Mouse (Mus musculus) liver, adult 2 months (tissue): ENCODE measurements around the gene Ap1b1. TPM values are rescaled to one million over a fixed set of nuclear protein-coding genes. Genes with fewer than 3 reads are reported as not detected.

Experiments
- DNase-seq: peaks from one replicate; pipeline ENCODE4 v3.0.0-alpha.2; 2011; ENCODE audit warnings: low read depth, low spot score; ENCODE audit errors: extremely low read depth
- H3K27ac ChIP-seq: fragments of 200-500 bp; replicated peaks from 2 replicates; pipeline ENCODE4 v1.5.1; 2012; ENCODE audit warnings: low read depth, mild to moderate bottlenecking, control low read depth, inconsistent platforms, low read length; ENCODE audit not compliant: insufficient read depth
- H3K27me3 ChIP-seq: fragments of 200-500 bp; 2 replicates; pipeline ENCODE4 v1.6.1; 2012; ENCODE audit warnings: mild to moderate bottlenecking, moderate library complexity, low read length, inconsistent platforms; ENCODE audit not compliant: control insufficient read depth, insufficient read depth
- H3K36me3 ChIP-seq: fragments of 200-500 bp; 2 replicates; pipeline ENCODE4 v1.6.1; 2012; ENCODE audit warnings: low read length, inconsistent platforms; ENCODE audit not compliant: control insufficient read depth, insufficient read depth
- H3K4me1 ChIP-seq: fragments of 200-500 bp; 2 replicates; pipeline ENCODE4 v1.6.1; 2011; ENCODE audit warnings: low read length; ENCODE audit not compliant: control insufficient read depth, insufficient read depth
- H3K4me3 ChIP-seq: fragments of 200-500 bp; 2 replicates; pipeline ENCODE4 v1.5.1; 2011; ENCODE audit warnings: low read depth, mild to moderate bottlenecking, control low read depth, low read length, moderate library complexity; ENCODE audit not compliant: insufficient read depth
- H3K79me2 ChIP-seq: fragments of 200-500 bp; 2 replicates; pipeline ENCODE4 v1.6.1; 2012; ENCODE audit warnings: inconsistent platforms, mild to moderate bottlenecking, low read length, moderate library complexity; ENCODE audit not compliant: control insufficient read depth, insufficient read depth
- H3K9ac ChIP-seq: fragments of 200-500 bp; 2 replicates; pipeline ENCODE4 v1.6.1; 2012; ENCODE audit warnings: low read depth, mild to moderate bottlenecking, control low read depth, inconsistent platforms, low read length
- CTCF ChIP-seq: fragments of 200-500 bp; IDR thresholded peaks from 2 replicates; pipeline ENCODE4 v1.5.1; 2011; ENCODE audit warnings: low read depth, low read length, control low read depth
- POLR2A ChIP-seq: fragments of 200-500 bp; IDR thresholded peaks from 2 replicates; pipeline ENCODE4 v1.6.1; 2011; ENCODE audit warnings: low read length, control low read depth; ENCODE audit not compliant: insufficient read depth; ENCODE audit errors: extremely low read depth
- WGBS: fragments of 180-500 bp; shearing (Covaris S2); methylation state at CpG from one replicate; pipeline ENCODE4 v1.1.7; 2018; 5-methylcytosine and 5-hydroxymethylcytosine counted together
- polyA plus RNA-seq: library from polyadenylated mRNA; depleted of rRNA; stranded (reverse); fragments of >200 nt; gene quantifications from 2 replicates; pipeline ENCODE4 v1.2.3, GENCODE M21; 2012
- total RNA-seq: library from RNA; depleted of rRNA; stranded (reverse); fragments of >200 nt; gene quantifications from 2 replicates; pipeline ENCODE4 v1.2.3, GENCODE M21; 2014

Gene Ap1b1
- total and polyA plus RNA-seq, 2 experiments, result 30.1 to 48.8 TPM

- WGBS, result 94% methylated on average over 5 of the region's 5 CpGs
- Histone ChIP-seq H3K27ac (no peak overlapping the region), H3K4me3 (no peak overlapping the region), H3K4me1 (no peaks in the 10 kb centered on the region), H3K79me2 (no peaks in the 10 kb centered on the region), H3K9ac (no peak overlapping the region), H3K36me3 (peaks cover 20% of the 10 kb centered on the region), H3K27me3 (no peaks in the 10 kb centered on the region)
- no peak for TF ChIP-seq POLR2A
- no peak for TF ChIP-seq CTCF
- DNase-seq, result no peak
Observed at GRCm38 (mm10) chr11:5040585-5040984, 54.0 kb downstream of the Ap1b1 start.

- Histone ChIP-seq H3K27ac (no peak overlapping the region), H3K36me3 (peaks cover 16% of the 10 kb centered on the region), H3K79me2 (no peaks in the 10 kb centered on the region), H3K4me1 (no peaks in the 10 kb centered on the region), H3K27me3 (no peaks in the 10 kb centered on the region), H3K9ac (no peak overlapping the region), H3K4me3 (no peak overlapping the region)
- 89% methylated on average over 18 of the region's 18 CpGs for WGBS
- DNase-seq, result no peak
- TF ChIP-seq CTCF (no peak), POLR2A (no peak)
Observed at GRCm38 (mm10) chr11:5041144-5041780, 54.6 kb downstream of the Ap1b1 start.

- Histone ChIP-seq H3K9ac (no peak overlapping the region), H3K4me3 (no peak overlapping the region), H3K79me2 (no peaks in the 10 kb centered on the region), H3K36me3 (peaks cover 9% of the 10 kb centered on the region), H3K4me1 (no peaks in the 10 kb centered on the region), H3K27me3 (no peaks in the 10 kb centered on the region), H3K27ac (no peak overlapping the region)
- WGBS, result 87% methylated on average over 8 of the region's 8 CpGs
- TF ChIP-seq CTCF (no peak), POLR2A (no peak)
- DNase-seq, result no peak
Observed at GRCm38 (mm10) chr11:5042645-5043381, 56.2 kb downstream of the Ap1b1 start.

GRCm38 (mm10) chr11:5046321-5046926 is 59.8 kb downstream of the Ap1b1 start:
- DNase-seq, result no peak
- WGBS, result 62% methylated on average over 12 of the region's 12 CpGs
- no peak overlapping the region for H3K27ac ChIP-seq
- no peak overlapping the region for H3K4me3 ChIP-seq
- H3K36me3 ChIP-seq, result peaks cover 5% of the 10 kb centered on the region; the same call in 1 of the 2 replicates
- no peak overlapping the region for H3K9ac ChIP-seq
- no peaks in the 10 kb centered on the region for H3K79me2 ChIP-seq
- TF ChIP-seq POLR2A (no peak), CTCF (no peak)
- H3K27me3 ChIP-seq, result no peaks in the 10 kb centered on the region
- H3K4me1 ChIP-seq, result no peaks in the 10 kb centered on the region

GRCm38 (mm10) chr11:5051629-5052028 is 65.0 kb downstream of the Ap1b1 start:
- H3K4me3 ChIP-seq, result no peak overlapping the region
- 94% methylated on average over 10 of the region's 10 CpGs for WGBS
- no peak overlapping the region for H3K9ac ChIP-seq
- no peaks in the 10 kb centered on the region for H3K27me3 ChIP-seq
- TF ChIP-seq POLR2A, result no peak
- no peak for TF ChIP-seq CTCF
- no peak overlapping the region for H3K27ac ChIP-seq
- H3K36me3 ChIP-seq, result no peaks in the 10 kb centered on the region
- no peak for DNase-seq
- no peaks in the 10 kb centered on the region for H3K79me2 ChIP-seq
- no peaks in the 10 kb centered on the region for H3K4me1 ChIP-seq
